Mouse (Mus musculus) midbrain, embryonic 11.5 days (tissue): Measurements from ENCODE around the gene Rap2c. TPM values are rescaled to one million over a fixed set of nuclear protein-coding genes. Genes with fewer than 3 reads are reported as not detected.

Source experiments
- polyA plus RNA-seq: library from polyadenylated mRNA; unstranded; fragments of >200 nt; fragmentation: Nextera tagmentation; extraction: Ambion mirVana; gene quantifications from 2 replicates; pipeline ENCODE4 v1.2.1, GENCODE M21; 2014

Gene Rap2c
- polyA plus RNA-seq, 1 experiment from 2014 or later = 24.1 TPM

Other genes with a start within 250 kb of the Rap2c start
- 0.51 and 0.68 TPM in 2 replicates for gene Stk26, start 177.0 kb downstream of the Rap2c start, polyA plus RNA-seq
- gene Frmd7, start 75.3 kb downstream of the Rap2c start, polyA plus RNA-seq = not detected in 2 replicates
- gene Mbnl3, start 188.5 kb upstream of the Rap2c start, polyA plus RNA-seq = 4.2 and 4.3 TPM in 2 replicates